Mouse (Mus musculus): Measurements from ENCODE around the gene Abhd4.

The Abhd4 gene

GRCm38 (mm10) chr14:54284839-54285238, 30.9 kb downstream of the Abhd4 start, which contains the start of gene Olfr49:
Gene Olfr49, minus strand, starts transcription at chr14:54284939.
- DNase-seq (ENCODE audit: low read depth): no peak

DNA sequence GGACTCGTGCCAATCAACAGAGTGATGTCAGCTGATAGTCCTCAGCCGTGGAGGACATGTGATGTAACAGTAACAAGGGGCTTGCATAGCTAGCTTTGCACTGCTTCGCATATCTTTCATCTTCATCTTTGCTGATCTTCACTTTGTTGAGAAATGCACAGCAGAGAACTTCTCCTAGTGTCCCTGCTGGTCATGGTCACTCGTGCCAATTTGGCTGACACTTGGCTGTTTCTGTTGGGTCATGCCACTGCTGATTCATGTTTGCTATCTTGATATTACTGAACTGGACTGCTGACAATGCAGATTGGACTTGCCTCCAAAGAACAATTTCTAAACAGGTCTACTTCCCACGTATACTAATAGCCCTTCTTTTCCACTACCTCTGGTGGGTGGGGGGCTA, 46.1 kb downstream of the Abhd4 start:
- no peak for DNase-seq (ENCODE audit: low read depth)

DNA sequence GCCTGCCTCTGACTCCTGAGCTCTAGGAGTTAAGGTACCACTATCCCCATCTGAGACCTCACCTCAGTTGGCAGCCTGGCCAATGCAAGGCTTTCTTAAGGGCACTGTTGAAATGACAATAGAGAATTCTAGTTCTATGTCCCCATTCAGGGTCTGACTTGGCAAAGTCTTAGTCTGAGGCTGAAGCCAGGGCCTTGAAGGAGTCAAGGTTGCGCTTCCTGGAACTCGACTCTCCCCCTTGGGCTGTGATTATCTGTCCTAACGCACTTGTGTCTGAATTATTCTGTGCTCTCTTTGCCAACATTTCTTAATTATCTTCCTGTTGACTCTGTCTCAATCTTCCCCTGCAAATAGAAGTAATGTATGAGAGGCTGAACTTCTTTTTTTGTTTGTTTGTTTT, 46.7 kb downstream of the Abhd4 start:
- DNase-seq (ENCODE audit: low read depth): no peak

DNA sequence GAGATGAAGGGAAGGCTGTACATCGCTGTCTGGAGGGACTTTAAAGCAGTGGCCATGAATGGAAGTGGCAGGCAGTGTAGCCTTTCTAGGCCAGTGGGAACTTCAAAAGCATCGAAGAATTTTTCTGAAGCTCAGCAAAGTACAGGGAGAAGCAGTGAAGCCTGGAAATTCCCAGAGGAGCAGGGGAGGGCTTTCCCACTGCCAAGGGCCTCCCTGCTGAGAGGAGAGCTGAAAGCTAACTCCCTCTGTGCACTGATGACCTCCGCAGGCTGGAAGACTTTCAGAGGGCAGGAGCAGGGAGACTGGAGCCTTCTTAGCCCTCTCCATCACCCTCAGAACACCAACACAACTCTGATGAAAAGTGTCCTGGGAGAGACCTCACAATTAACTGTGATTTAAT, 57.8 kb downstream of the Abhd4 start:
- no peak for DNase-seq (ENCODE audit: low read depth)
